ENCODE assay signal across 21 mouse cellular contexts in genomic region chr19:46908207-46908606, GRCm38 (mm10).
DNase-seq lines count a peak whose midpoint lies in the region; ATAC-seq and TF ChIP-seq lines count a peak whose summit lies in the region.
"Had no signal": no experiment of that assay in that cellular context is flagged by ENCODE, and none has a peak within 500 bp of the region (broad histone marks: within the 10 kb centered on the region; RNA-seq: fewer than 3 reads in every experiment).

No protein-coding gene starts in this region.

- H3K27me3 ChIP-seq in heart, adult 2 months (ENCODE audit: control insufficient read depth, insufficient read depth, low read length) = no peaks in the 10 kb centered on the region
- no peaks in the 10 kb centered on the region for H3K27me3 ChIP-seq in lung, postnatal 0 days (replicated peaks; ENCODE audit: insufficient read depth, low read length)
- H3K27me3 ChIP-seq: CH12.LX; embryonic facial prominence, embryonic 12.5 days; forebrain, embryonic 13.5 days; heart, embryonic 12.5 days; hindbrain, embryonic 15.5 days; Patski had no signal

- peaks cover 1% of the 10 kb centered on the region; the same call in 1 of the 2 replicates for H3K79me2 ChIP-seq in heart, adult 2 months (replicated peaks; ENCODE audit: control insufficient read depth, insufficient read depth, low read length)

- peaks cover 11% of the 10 kb centered on the region for H3K36me3 ChIP-seq in heart, adult 2 months (ENCODE audit: control insufficient read depth, insufficient read depth, low read length)
- peaks cover 5% of the 10 kb centered on the region; the same call in 1 of the 2 replicates for H3K36me3 ChIP-seq in lung, postnatal 0 days (ENCODE audit: insufficient read depth, low read length)
- H3K36me3 ChIP-seq: embryonic facial prominence, embryonic 12.5 days; hindbrain, embryonic 15.5 days had no signal

- no peak for TF ChIP-seq CTCF in heart, adult 2 months (IDR thresholded peaks at IDR 0.05)
- no peak for TF ChIP-seq CTCF in left cerebral cortex, adult 2 months (IDR thresholded peaks at IDR 0.05)
- TF ChIP-seq CTCF in cortical plate, adult 2 months (IDR thresholded peaks at IDR 0.05; ENCODE audit: extremely low read depth, insufficient read depth, low read length) = no peak
- no peak for TF ChIP-seq CTCF in lung, postnatal 0 days (IDR thresholded peaks at IDR 0.05)

- TF ChIP-seq POLR2A in heart, adult 2 months (IDR thresholded peaks at IDR 0.05; ENCODE audit: insufficient read depth, low read depth, low read length) = no peak
- no peak for TF ChIP-seq POLR2A in cortical plate, adult 2 months (IDR thresholded peaks at IDR 0.05; ENCODE audit: extremely low read depth, insufficient read depth, low read length)

- no peaks in the 10 kb centered on the region for H3K9me3 ChIP-seq in lung, postnatal 0 days (ENCODE audit: low read length)
- H3K9me3 ChIP-seq: embryonic facial prominence, embryonic 12.5 days; forebrain, embryonic 13.5 days; heart, embryonic 12.5 days; hindbrain, embryonic 10.5 days; hindbrain, embryonic 15.5 days had no signal

- 87% methylated on average over 5 of the region's 5 CpGs for WGBS in heart, adult 2 months
- 83% methylated on average over 5 of the region's 5 CpGs for WGBS in lung, postnatal 0 days

- no peak overlapping the region for H3K4me3 ChIP-seq in heart, adult 2 months
- H3K4me3 ChIP-seq in left cerebral cortex, adult 2 months = no peak overlapping the region
- H3K4me3 ChIP-seq in cortical plate, adult 2 months (ENCODE audit: insufficient read depth, low read length) = no peak overlapping the region
- no peak overlapping the region for H3K4me3 ChIP-seq in lung, postnatal 0 days (ENCODE audit: low read depth, low read length)
- H3K4me3 ChIP-seq: embryonic facial prominence, embryonic 12.5 days; forebrain, embryonic 13.5 days; heart, embryonic 12.5 days; hindbrain, embryonic 10.5 days; hindbrain, embryonic 15.5 days had no signal

- intact Hi-C loops in heart, adult 2 months (cut with DNase I) = no loop called here
- intact Hi-C loops in left cerebral cortex, adult 2 months (cut with DNase I) = loop anchor here (2.0 kb wide), 1 partner anchor 29 kb away; no protein-coding TSS in a partner anchor
- intact Hi-C loops in left cerebral cortex, postnatal 14 days (cut with DNase I) = loop anchor here (5.0 kb wide), 1 partner anchor 54 kb away; no protein-coding TSS in a partner anchor

- H3K27ac ChIP-seq in heart, adult 2 months = peak overlapping the region; percentile 81
- peak overlapping the region; percentile 83 for H3K27ac ChIP-seq in left cerebral cortex, adult 2 months
- H3K27ac ChIP-seq in cortical plate, adult 2 months (ENCODE audit: insufficient read depth, low read length) = peak overlapping the region; percentile 57
- H3K27ac ChIP-seq in lung, postnatal 0 days (ENCODE audit: low read length) = no peak overlapping the region
- H3K27ac ChIP-seq: embryonic facial prominence, embryonic 12.5 days; forebrain, embryonic 13.5 days; hindbrain, embryonic 10.5 days; hindbrain, embryonic 15.5 days had no signal

- H3K4me2 ChIP-seq in lung, postnatal 0 days (replicated peaks; ENCODE audit: low read depth, low read length) = no peak overlapping the region
- H3K4me2 ChIP-seq: embryonic facial prominence, embryonic 12.5 days; forebrain, embryonic 13.5 days; heart, embryonic 12.5 days; hindbrain, embryonic 15.5 days had no signal

- H3K9ac ChIP-seq in heart, adult 2 months (ENCODE audit: low read depth, low read length) = no peak overlapping the region
- H3K9ac ChIP-seq in lung, postnatal 0 days (replicated peaks; ENCODE audit: low read depth) = no peak overlapping the region
- H3K9ac ChIP-seq: embryonic facial prominence, embryonic 12.5 days; forebrain, embryonic 13.5 days; forebrain, postnatal 0 days; heart, embryonic 12.5 days; hindbrain, embryonic 15.5 days had no signal

- no peak for DNase-seq in heart, adult 2 months
- DNase-seq in heart, adult 8-10 months (ENCODE audit: low spot score) = no peak
- DNase-seq in left cerebral cortex, adult 2 months (ENCODE audit: extremely low spot score in 1 of 2, low spot score in 2 of 2) = no peak
- no peak for DNase-seq in left cerebral cortex, postnatal 14 days (ENCODE audit: low spot score in 2 of 2)
- peak; percentile 60 for DNase-seq in gonadal fat pad, adult 2 months (ENCODE audit: low read depth)
- no peak for DNase-seq in lung, postnatal 0 days (ENCODE audit: low spot score)
- DNase-seq in retina, embryonic 14.5 days (ENCODE audit: low spot score) = no peak
- DNase-seq: adrenal gland, postnatal 14 days; cerebellum, adult 11-12 months; cerebellum, adult 9-11 months; forebrain, postnatal 0 days had no signal

- no peak for ATAC-seq in lung, postnatal 0 days
- ATAC-seq: activated CD4-positive, CD25-positive, alpha-beta regulatory T cell, adult 4 months; forebrain, embryonic 13.5 days; forebrain, postnatal 0 days; inflammation-experienced regulatory T-cells, adult 6 months; Patski had no signal

- peaks cover 6% of the 10 kb centered on the region for H3K4me1 ChIP-seq in heart, adult 2 months (ENCODE audit: control insufficient read depth, insufficient read depth, low read length)
- peaks cover 13% of the 10 kb centered on the region for H3K4me1 ChIP-seq in cortical plate, adult 2 months (ENCODE audit: control insufficient read depth, insufficient read depth, low read length)
- no peaks in the 10 kb centered on the region for H3K4me1 ChIP-seq in lung, postnatal 0 days (ENCODE audit: insufficient read depth, low read depth, low read length)
- H3K4me1 ChIP-seq: hindbrain, embryonic 15.5 days had no signal

- no peak for TF ChIP-seq EP300 in heart, adult 2 months (IDR thresholded peaks at IDR 0.05; ENCODE audit: insufficient read depth, low read depth, low read length)
- no peak for TF ChIP-seq EP300 in lung, postnatal 0 days (IDR thresholded peaks at IDR 0.05)
